Mouse (Mus musculus) hindbrain, embryonic 11.5 days (tissue): ENCODE measurements around the gene Gm20388. TPM values are rescaled to one million over a fixed set of nuclear protein-coding genes. Genes with fewer than 3 reads are reported as not detected.

Experiments used
- microRNA counts: library from miRNA; unstranded; fragments of <30 nt; microRNA quantifications from one replicate; lab custom pipeline; 2015
- polyA plus RNA-seq: library from polyadenylated mRNA; unstranded; fragments of >200 nt; fragmentation: Nextera tagmentation; extraction: Ambion mirVana; gene quantifications from 2 replicates; pipeline ENCODE4 v1.2.1, GENCODE M21; 2014

Gene Gm20388
- polyA plus RNA-seq, 1 experiment from 2014 or later, result 11.8 TPM

MicroRNA genes within 50 kb of the gene (microRNA counts, 519-probe panel; counts per million panel counts)
- not detected for microRNA mmu-miR-1967 (lab: Ali Mortazavi, UCI)

Other genes starting within 250 kb of the Gm20388 start
- 3.6 and 4.6 TPM in 2 replicates for gene Wfdc1, start 244.5 kb upstream of the Gm20388 start, polyA plus RNA-seq
- 0.40 and 0.96 TPM in 2 replicates for gene Atp2c2, start 210.8 kb upstream of the Gm20388 start, polyA plus RNA-seq
- gene Tldc1, start 132.4 kb upstream of the Gm20388 start, polyA plus RNA-seq, result 7.8 and 8.5 TPM in 2 replicates
- gene Cotl1, start 70.3 kb upstream of the Gm20388 start, polyA plus RNA-seq, result 458 and 496 TPM in 2 replicates
- gene Klhl36, start 48.6 kb upstream of the Gm20388 start, polyA plus RNA-seq, result 9.2 and 9.3 TPM in 2 replicates
- 130 and 136 TPM in 2 replicates for gene Usp10, start 481 bp upstream of the Gm20388 start, polyA plus RNA-seq
- 2.1 and 2.6 TPM in 2 replicates for gene Crispld2, start 81.6 kb downstream of the Gm20388 start, polyA plus RNA-seq
- 24.6 and 25.2 TPM in 2 replicates for gene Zdhhc7, start 190.6 kb downstream of the Gm20388 start, polyA plus RNA-seq
- 9.8 and 11.2 TPM in 2 replicates for gene 6430548M08Rik, start 203.3 kb downstream of the Gm20388 start, polyA plus RNA-seq